Mouse (Mus musculus): ENCODE results near the gene Trim47. TPM values are rescaled to one million over a fixed set of nuclear protein-coding genes. Genes with fewer than 3 reads are reported as not detected.

Trim47 gene
- polyA plus RNA-seq (2012): 0.10 and 0.17 TPM in 2 replicates

- Histone ChIP-seq H3K4me3 (replicated peaks) (no peak within 1 kb of the TSS), H3K36me3 (ENCODE audit: control insufficient read depth) (peaks cover 25% of the 10 kb centered on the region), H3K9me3 (ENCODE audit: control insufficient read depth, low read length) (peaks cover 4% of the 10 kb centered on the region), H3K4me1 (ENCODE audit: control insufficient read depth) (peaks cover 57% of the 10 kb centered on the region), H3K27me3 (ENCODE audit: control insufficient read depth) (peaks cover 14% of the 10 kb centered on the region)
- TF ChIP-seq GATA1 (IDR thresholded peaks at IDR 0.05; ENCODE audit: low read length) (no peak), TAL1 (IDR thresholded peaks at IDR 0.05; ENCODE audit: low read length) (no peak)
Observed at GRCm38 (mm10) chr11:116127156-116127980, at the start of gene Trim47. Trim47 (minus strand) TSS chr11:116127210.

- Histone ChIP-seq H3K36me3 (ENCODE audit: control insufficient read depth) (peaks cover 75% of the 10 kb centered on the region), H3K9me3 (ENCODE audit: control insufficient read depth, low read length) (no peaks in the 10 kb centered on the region), H3K4me1 (ENCODE audit: control insufficient read depth) (peaks cover 4% of the 10 kb centered on the region), H3K27me3 (ENCODE audit: control insufficient read depth) (no peaks in the 10 kb centered on the region), H3K4me3 (replicated peaks) (no peak overlapping the region)
- TF ChIP-seq GATA1 (IDR thresholded peaks at IDR 0.05; ENCODE audit: low read length) (no peak), TAL1 (IDR thresholded peaks at IDR 0.05; ENCODE audit: low read length) (no peak)
Observed at GRCm38 (mm10) chr11:116176010-116176409, 49.0 kb upstream of the Trim47 start.

- peaks cover 65% of the 10 kb centered on the region for H3K36me3 ChIP-seq (ENCODE audit: control insufficient read depth)
Observed at GRCm38 (mm10) chr11:116174775-116175448, 47.9 kb upstream of the Trim47 start.

GRCm38 (mm10) chr11:116171959-116172358 is 44.9 kb upstream of the Trim47 start:
- peaks cover 44% of the 10 kb centered on the region for H3K36me3 ChIP-seq (ENCODE audit: control insufficient read depth)
- TF ChIP-seq GATA1 (IDR thresholded peaks at IDR 0.05; ENCODE audit: low read length) (no peak), TAL1 (IDR thresholded peaks at IDR 0.05; ENCODE audit: low read length) (no peak)
- H3K4me1 ChIP-seq (ENCODE audit: control insufficient read depth): peaks cover 18% of the 10 kb centered on the region
- H3K9me3 ChIP-seq (ENCODE audit: control insufficient read depth, low read length): no peaks in the 10 kb centered on the region
- H3K4me3 ChIP-seq (replicated peaks): no peak overlapping the region
- H3K27me3 ChIP-seq (ENCODE audit: control insufficient read depth): peaks cover 6% of the 10 kb centered on the region; the same call in 1 of the 2 replicates

More at GRCm38 (mm10) chr11:116174775-116175448, 47.9 kb upstream of the Trim47 start:
- Histone ChIP-seq H3K27me3 (ENCODE audit: control insufficient read depth) (no peaks in the 10 kb centered on the region), H3K9me3 (ENCODE audit: control insufficient read depth, low read length) (no peaks in the 10 kb centered on the region), H3K4me1 (ENCODE audit: control insufficient read depth) (peaks cover 4% of the 10 kb centered on the region), H3K4me3 (replicated peaks) (no peak overlapping the region)
- TF ChIP-seq TAL1 (IDR thresholded peaks at IDR 0.05; ENCODE audit: low read length): no peak
- TF ChIP-seq GATA1 (IDR thresholded peaks at IDR 0.05; ENCODE audit: low read length): no peak

GRCm38 (mm10) chr11:116170003-116170800 is 43.2 kb upstream of the Trim47 start:
- Histone ChIP-seq H3K36me3 (ENCODE audit: control insufficient read depth) (peaks cover 35% of the 10 kb centered on the region), H3K27me3 (ENCODE audit: control insufficient read depth) (peaks cover 6% of the 10 kb centered on the region; the same call in 1 of the 2 replicates), H3K9me3 (ENCODE audit: control insufficient read depth, low read length) (no peaks in the 10 kb centered on the region), H3K4me1 (ENCODE audit: control insufficient read depth) (peaks cover 26% of the 10 kb centered on the region), H3K4me3 (replicated peaks) (no peak overlapping the region)
- TF ChIP-seq TAL1 (IDR thresholded peaks at IDR 0.05; ENCODE audit: low read length) (no peak), GATA1 (IDR thresholded peaks at IDR 0.05; ENCODE audit: low read length) (no peak)

- Histone ChIP-seq H3K4me1 (ENCODE audit: control insufficient read depth) (peaks cover 28% of the 10 kb centered on the region), H3K4me3 (replicated peaks) (no peak overlapping the region), H3K36me3 (ENCODE audit: control insufficient read depth) (peaks cover 27% of the 10 kb centered on the region), H3K27me3 (ENCODE audit: control insufficient read depth) (peaks cover 6% of the 10 kb centered on the region; the same call in 1 of the 2 replicates), H3K9me3 (ENCODE audit: control insufficient read depth, low read length) (no peaks in the 10 kb centered on the region)
- no peak for TF ChIP-seq GATA1 (IDR thresholded peaks at IDR 0.05; ENCODE audit: low read length)
- no peak for TF ChIP-seq TAL1 (IDR thresholded peaks at IDR 0.05; ENCODE audit: low read length)
Observed at GRCm38 (mm10) chr11:116169214-116169613, 42.2 kb upstream of the Trim47 start.

GRCm38 (mm10) chr11:116167884-116168439 is 41.0 kb upstream of the Trim47 start, which contains the start of gene Fbf1:
Fbf1 (minus strand) TSS chr11:116168166.
- Histone ChIP-seq H3K27me3 (ENCODE audit: control insufficient read depth) (peaks cover 6% of the 10 kb centered on the region; the same call in 1 of the 2 replicates), H3K36me3 (ENCODE audit: control insufficient read depth) (peaks cover 21% of the 10 kb centered on the region), H3K4me1 (ENCODE audit: control insufficient read depth) (peaks cover 30% of the 10 kb centered on the region), H3K4me3 (replicated peaks) (peak within 1 kb of the TSS; percentile 81), H3K9me3 (ENCODE audit: control insufficient read depth, low read length) (no peaks in the 10 kb centered on the region)
- TF ChIP-seq GATA1 (IDR thresholded peaks at IDR 0.05; ENCODE audit: low read length) (no peak), TAL1 (IDR thresholded peaks at IDR 0.05; ENCODE audit: low read length) (no peak)

- peaks cover 31% of the 10 kb centered on the region for H3K4me1 ChIP-seq (ENCODE audit: control insufficient read depth)
- peaks cover 6% of the 10 kb centered on the region; the same call in 1 of the 2 replicates for H3K27me3 ChIP-seq (ENCODE audit: control insufficient read depth)
- peak overlapping the region; percentile 81 for H3K4me3 ChIP-seq (replicated peaks)
- peaks cover 15% of the 10 kb centered on the region for H3K36me3 ChIP-seq (ENCODE audit: control insufficient read depth)
- H3K9me3 ChIP-seq (ENCODE audit: control insufficient read depth, low read length): no peaks in the 10 kb centered on the region
- TF ChIP-seq GATA1 (IDR thresholded peaks at IDR 0.05; ENCODE audit: low read length) (no peak), TAL1 (IDR thresholded peaks at IDR 0.05; ENCODE audit: low read length) (no peak)
Observed at GRCm38 (mm10) chr11:116167232-116167631, 40.2 kb upstream of the Trim47 start.
